Mouse (Mus musculus) left cerebral cortex, postnatal 4 days (tissue): Measurements from ENCODE around the gene Chchd4. TPM values are rescaled to one million over a fixed set of nuclear protein-coding genes. Genes with fewer than 3 reads are reported as not detected.

Source experiments
- DNase-seq: peaks from one replicate; pipeline ENCODE4 v3.0.0-alpha.2; 2022
- intact Hi-C: fragments of 180-260 bp; cut with DNase I; formaldehyde crosslinking; loops from one replicate; pipeline ENCODE4 v1.15.1; 2025
- total RNA-seq, 2 experiments: library from RNA; stranded (reverse); gene quantifications; 2 replicates each; pipeline ENCODE4 v1.2.3; 2021

Gene Chchd4
- 10 to 100 TPM; 18.8 to 21.5 TPM for total RNA-seq

DNA sequence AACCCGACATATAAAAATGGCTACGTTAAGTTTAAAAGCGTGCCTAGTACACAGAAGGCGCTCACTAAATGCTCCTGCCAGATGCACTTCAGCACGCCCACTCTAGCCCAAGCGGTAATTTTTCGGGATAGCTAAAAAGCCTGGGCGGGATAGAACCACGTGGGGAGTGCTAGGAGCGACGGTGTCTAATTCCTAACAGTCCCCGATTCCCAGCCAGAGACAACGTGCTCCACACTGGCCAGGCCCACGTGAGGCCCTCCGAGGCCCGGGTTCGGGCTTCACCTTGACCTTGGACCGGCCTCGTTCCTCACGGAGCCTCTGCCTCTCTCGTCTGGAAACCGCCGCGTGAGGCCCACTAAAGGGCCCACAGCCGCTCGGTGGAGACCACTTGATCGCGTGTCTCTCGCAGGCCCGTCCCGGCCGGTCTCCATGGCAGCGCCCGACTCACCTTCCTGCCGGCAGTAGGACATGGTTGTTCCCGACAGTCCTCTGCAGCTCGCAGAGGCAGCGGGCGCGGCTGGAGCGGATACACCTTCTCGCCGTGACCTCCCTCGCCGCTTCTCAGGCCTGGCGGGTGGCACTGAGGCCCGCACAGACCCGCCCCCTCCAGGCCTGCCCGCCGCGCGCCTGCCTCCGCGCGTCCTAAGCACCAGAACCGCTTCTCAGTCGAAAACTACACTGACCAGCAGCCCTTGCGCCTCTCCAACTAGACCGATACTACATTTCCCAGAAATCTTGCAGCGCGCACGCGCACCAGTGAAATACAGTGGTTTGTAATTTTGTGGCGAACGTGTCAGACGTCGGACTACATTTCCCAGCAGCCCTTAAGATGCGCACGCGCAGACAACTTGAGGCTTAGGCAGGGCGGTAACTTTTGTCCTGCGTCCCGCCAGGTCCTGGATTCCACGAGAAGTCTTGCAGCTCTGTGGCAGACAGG is at the start of gene Chchd4, which contains the start of gene Tmem43:
TSS of gene Chchd4 (minus strand) at position 679 of the 937 bp plus-strand sequence.
TSS of gene Tmem43 (plus strand) at position 836 of the 937 bp plus-strand sequence.
- DNase-seq = peak; percentile 99
- intact Hi-C loops = no loop called here

DNA sequence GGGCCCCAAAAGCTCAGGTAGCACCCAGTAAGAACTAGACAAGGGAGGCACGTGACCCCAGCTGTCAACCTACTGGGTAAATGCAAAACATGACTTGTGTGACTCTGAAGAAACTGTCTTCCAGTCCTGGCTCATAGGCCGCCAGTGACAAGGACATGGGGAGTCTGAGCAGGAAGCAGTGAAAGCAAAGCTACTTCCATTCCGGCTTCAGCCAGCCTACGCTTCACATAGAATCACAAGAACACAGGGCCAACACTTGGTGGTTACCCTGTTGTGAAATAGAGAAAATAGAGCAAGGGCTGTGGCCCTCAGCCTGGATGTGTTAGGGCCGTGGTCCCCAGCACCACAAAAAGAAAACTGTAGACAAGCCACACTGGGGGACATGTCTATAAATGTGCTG is 49.5 kb upstream of the Chchd4 start:
- intact Hi-C loops = loop anchor here (10.0 kb wide), 1 partner anchor 372 kb away; no protein-coding TSS in a partner anchor

DNA sequence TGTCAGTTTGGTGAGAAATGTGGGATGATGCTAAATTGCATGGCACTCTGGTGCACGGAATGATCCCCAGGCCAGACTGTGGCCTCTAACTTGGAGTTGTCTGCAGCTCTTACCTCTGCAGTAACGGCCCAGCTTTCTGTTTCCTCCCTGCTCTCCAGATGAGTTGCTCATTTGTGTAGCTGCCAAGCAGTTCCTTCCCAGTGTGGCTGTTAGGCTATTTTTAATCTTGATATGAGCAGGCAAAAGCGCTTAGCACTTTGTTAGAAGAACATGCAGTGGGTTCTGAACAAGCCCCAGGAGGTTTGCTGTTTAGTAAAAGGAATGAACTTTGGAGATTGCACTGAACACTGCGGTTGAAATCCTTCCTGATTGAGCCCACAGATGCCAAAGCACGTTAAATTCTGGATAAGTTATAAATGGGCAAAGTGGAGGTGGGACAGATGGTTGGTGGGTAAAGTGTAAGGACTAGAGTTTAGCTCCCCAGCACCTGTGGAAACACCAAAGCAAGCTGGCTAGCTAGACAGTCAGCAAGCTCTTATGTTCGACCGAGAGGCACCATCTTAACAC is 45.2 kb upstream of the Chchd4 start:
- intact Hi-C loops = no loop called here
- DNase-seq = no peak

More for the DNA sequence above, 49.5 kb upstream of the Chchd4 start:
- DNase-seq = no peak

DNA sequence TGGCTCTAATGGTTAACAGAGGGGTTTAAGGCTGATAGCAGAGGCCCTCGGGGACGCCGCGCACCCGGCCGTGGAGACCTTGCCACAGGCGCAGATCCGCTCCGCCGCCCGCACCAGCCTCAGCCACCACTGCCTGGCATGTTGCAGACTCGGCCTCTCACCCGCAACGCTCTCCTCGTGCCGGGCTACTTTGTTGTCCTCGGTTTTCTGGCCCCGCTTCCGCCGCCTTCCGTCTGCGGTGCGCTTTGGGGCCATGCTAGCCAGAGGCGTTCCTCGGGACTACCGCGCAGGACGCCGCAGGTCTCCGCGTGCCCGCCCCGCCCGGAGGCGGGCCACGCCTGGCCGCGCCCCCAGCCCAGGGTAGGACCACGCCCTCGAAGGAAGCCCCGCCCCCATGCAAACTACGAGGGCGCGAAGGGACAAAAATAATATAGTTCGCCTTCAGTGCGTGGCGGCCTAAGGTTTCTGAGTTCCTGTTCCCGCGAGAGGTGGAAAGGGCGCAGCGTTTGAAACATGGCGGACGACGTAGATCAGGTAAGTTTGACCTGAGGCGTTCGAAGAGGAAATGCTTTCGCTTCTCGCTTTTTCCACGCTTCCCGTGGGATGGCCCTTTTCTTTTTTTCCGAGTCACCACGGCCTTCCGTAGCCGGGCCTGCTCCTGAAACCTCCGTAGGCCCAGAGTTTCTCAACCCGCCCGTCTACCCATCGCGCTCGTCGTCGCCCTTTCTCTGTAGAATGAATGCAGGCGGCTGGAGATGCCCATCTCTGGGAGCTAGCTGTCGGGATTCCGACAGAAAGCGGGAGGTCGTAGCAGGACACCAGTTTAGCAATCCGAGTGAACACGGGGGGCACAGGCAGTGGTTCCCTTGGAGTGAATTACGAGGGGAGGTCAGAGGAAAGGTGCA is 42.5 kb upstream of the Chchd4 start, which contains the start of the genes Xpc and Lsm3:
TSS of gene Xpc (minus strand) at position 344 of the 905 bp plus-strand sequence.
TSS of gene Lsm3 (plus strand) at position 384 of the 905 bp plus-strand sequence.
- intact Hi-C loops = no loop called here
- peak; percentile 97 for DNase-seq

DNA sequence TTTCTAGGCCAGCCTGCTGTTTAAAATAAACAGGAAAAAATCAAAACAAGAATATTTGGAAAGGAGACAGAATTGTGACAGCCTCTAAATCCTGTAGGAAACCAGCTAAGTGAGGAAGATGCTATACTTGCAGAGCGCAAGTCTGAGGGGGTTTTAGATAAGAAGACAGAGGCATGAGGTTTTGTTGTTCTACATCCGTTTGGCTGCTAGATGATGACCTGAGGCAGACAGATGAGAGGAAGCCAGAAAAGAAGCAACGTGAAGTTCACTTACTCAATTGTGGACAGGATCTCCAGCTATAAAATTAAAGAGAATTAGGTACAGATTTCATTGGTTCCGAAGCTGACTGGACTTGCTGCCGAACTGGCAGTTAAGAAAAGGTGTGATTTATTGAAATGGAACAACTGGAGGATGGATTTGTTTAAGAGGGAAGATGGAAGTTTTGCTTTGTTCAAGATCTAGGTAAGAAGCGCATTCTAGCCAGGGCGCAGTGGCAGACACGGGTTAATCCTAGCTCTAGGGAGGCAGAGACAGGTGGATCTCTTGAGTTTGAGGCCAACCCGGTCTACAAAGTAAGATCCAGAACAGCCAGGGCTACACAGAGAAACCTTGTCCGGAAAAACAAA is 41.5 kb upstream of the Chchd4 start:
- intact Hi-C loops = no loop called here

DNA sequence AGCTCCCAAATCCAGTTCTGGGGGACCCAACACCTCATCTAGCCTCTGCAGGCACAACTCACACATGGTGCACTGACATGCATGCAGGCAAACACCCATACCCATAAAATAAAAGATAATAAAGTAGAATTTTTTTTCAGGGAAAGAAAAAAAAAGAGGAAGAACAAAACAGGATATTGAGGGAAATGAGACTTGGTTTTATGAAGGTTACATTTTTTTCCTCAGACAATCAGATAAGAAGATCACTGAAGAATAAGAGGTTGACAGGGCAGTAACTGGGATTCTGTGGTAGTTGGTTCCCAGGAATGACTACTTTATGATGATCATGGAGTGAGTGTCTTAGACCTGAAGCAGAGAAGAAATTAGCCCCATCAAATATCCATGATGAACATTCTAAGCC is 40.8 kb upstream of the Chchd4 start:
- intact Hi-C loops = no loop called here

More for the DNA sequence above, 41.5 kb upstream of the Chchd4 start:
- DNase-seq = no peak

DNA sequence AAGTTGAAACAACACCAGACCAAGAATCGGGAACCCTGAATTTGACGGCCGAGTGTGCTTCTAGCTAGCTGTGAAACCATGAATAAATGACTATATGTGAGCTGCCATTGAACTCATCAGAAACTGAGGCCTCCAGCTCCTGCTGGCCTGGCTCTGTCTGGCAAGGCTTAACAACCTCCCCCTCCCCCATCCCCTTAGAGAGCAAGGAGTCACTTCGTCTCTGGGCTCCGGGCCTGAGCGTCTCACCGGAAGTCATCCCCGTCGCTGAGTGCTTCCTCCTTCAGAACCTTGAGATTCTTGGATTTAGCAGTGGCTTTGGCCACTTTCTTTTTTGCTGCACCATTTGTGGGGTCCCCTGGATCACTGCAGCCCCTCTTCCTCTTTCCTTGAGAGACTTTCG is 36.9 kb upstream of the Chchd4 start:
- intact Hi-C loops = no loop called here
- DNase-seq = no peak

More for the DNA sequence above, 40.8 kb upstream of the Chchd4 start:
- DNase-seq = no peak

DNA sequence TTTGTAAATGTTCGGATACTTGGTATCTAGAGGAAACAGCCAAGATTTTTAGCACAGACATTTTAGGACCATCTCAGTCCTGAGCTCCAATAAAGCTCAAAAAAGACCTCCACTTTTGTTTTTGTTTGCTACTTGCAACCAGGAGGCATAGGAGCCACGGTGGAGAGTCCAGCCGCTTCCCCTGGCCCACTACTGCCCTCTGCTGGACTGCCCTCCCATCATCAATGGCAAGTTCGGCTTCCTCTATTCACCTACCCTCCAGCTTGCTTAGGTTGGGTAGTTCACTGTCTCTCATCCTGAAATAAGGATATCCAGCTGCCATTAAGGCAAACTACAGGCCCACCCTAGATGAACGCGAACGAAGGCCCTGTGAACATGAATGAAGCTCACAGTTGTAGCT is 36.0 kb upstream of the Chchd4 start:
- intact Hi-C loops = no loop called here
- peak; percentile 78 for DNase-seq

DNA sequence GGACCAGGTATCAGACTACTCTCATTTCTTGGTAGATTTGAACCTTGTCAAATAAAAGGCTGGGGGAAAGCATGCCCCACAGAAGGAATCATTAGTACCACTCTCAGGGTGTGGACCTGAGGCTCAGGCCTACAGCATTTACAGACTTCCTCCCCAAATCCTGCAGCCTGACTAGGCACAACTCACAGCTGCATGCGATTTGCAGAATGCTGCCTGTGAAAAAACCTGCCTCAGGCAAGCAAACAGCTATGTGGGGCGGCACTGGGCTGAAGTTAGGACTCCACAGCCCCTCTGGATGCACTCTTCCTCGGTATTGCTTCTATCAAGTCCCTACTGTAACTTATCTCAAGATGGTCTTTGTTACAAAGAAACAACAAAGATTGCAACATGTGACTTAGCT is 34.7 kb upstream of the Chchd4 start:
- DNase-seq = no peak
- intact Hi-C loops = no loop called here

DNA sequence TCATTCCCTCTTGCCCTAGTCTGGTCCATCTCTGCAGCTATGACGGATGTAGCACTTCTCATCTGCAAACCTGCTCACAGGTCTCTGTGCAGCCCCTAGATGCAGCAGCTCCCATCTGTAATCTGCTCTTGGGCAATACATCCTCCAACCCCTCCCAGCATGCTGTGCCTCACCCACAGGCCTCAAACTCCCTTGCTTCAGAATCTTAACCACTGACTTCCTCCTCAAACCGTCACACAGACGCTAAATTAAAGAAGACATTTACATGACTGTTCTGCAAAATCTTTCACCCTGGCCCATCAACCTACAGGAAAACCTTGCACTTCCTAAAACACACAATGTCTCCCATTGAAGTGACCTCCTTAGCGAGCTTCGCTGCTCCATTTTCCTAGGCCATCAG is 32.7 kb upstream of the Chchd4 start:
- DNase-seq = no peak
- intact Hi-C loops = no loop called here

DNA sequence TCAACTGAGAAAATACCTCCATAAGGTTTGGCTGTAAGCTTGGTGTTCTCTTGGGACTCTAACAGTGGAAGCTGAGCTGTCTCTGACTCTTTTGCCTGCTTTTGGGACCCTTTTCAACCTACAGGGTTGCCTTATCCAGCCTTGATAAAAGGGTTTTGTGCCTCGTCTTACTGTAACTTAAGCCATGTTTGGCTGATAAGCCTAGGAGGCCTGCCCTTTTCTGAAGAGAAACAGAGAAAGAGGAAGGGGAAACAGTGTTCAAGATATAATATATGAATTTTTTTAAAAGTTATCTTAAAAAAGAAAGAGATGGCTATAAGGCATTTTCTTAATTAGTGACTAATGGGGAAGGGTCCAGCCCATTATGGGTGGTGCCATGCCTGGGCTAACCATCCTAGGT is 30.0 kb upstream of the Chchd4 start:
- no peak for DNase-seq
- intact Hi-C loops = no loop called here

DNA sequence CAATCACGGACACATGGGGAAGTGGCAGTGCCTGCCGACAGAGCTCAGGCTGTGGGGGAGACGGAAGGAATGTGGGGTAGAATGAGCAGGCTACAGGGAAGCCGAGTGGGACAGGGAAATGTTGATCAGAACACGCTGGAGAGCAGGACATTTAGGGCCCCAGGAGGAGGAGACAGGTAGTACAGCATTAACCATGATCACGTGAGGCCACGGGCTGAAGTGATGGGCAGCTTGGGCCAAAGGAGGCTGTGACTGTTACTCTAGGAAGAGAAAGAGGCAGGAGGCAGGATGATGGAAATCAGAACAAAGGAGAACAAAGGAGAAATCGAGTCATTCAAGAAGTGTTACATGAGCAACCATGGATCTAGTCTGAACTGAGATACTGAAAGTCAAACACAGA is 21.2 kb upstream of the Chchd4 start:
- DNase-seq = no peak
- intact Hi-C loops = no loop called here

DNA sequence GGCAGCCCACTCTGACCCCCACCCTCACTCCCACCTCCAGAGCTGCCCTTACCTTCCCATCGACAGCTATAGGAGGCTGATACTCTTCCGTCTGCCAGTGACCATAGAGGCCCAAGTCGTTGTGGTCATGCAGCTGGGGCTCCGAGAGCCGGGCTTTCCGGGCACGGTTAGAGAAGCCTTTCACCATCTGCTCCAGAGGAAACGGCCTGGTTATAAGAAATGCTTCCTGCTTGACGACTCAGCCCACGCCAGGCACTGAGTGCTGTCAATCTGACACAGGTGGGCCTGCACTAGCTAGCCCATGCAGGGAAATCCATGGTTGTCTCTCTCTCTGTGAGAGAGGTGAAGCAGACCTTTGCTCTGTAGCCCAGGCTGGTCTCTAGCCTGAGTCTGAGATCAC is 19.7 kb upstream of the Chchd4 start:
- no peak for DNase-seq
- intact Hi-C loops = no loop called here

DNA sequence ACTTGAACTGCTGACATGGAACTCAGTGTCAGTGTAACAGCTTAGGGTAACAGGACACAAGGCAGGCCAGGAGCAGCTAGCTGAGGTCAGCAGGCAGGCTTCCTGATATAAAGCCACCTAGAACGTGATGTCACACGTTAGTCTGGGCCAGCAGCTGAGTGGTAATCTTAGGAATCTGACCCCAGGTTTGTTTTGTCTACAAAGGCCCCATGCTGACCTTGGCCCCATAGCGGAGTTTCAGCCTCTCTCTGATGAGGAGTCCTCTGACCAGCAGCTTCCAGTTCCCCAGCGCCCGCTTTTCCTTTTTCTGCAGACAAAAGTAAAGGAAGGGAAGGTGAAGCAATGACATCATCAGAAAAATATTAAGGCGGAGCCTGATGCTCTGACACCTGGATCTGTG is 17.7 kb upstream of the Chchd4 start:
- intact Hi-C loops = no loop called here
- no peak for DNase-seq

DNA sequence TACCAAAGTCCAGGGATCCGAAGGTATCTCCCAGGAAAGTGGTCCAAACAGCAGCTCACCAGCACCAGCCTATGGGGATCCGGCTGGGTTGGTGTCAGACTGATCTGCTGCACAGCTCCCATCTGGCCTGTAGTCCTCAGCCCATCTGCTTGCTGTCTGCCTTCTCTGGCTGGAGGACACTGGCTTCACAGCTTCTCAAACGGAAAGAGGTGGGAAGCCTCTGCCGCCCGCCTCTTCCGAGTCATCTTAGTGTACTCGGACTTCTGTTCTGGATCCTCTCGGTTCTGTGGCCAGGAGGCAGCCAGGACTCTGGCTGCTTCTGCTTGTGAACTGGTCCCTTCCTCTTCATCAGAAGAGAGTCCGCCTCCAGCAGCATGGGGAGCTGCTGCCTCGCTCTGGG is 16.5 kb upstream of the Chchd4 start:
- DNase-seq = peak; percentile 16
- intact Hi-C loops = no loop called here

DNA sequence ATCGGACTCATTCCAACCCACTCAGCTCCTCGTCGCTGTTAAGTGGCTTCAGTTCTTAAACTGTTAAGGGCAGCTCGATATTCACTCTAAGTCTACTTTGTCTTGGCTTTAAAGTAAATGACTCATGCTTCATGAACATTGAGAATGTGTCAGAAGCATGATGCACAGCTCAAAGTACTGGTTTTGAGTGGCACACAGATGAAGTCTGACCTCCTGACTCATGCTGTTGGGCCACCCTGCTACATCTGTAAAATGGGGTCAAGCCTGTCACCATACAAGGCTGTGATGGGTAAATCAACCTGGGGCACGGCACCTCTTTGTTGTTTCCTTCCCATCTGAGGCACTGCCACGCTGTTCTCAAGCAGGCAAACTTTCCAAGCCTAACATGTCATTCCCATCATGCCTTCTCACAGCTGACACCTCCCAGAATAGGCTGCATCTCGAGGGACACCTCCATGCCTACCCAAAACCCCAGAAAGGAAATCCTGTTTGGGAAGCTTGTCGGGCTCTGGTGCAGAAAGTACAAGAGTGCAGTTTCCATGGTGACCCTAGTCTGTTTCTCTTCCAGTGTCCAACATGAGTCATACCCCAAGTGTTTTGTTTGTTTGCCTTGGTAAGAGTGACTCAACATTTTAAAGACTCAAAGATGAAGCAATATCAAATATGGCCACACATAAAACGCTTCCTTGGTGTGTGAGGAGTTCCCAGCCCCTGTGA is 15.3 kb upstream of the Chchd4 start:
- intact Hi-C loops = no loop called here
- no peak for DNase-seq

DNA sequence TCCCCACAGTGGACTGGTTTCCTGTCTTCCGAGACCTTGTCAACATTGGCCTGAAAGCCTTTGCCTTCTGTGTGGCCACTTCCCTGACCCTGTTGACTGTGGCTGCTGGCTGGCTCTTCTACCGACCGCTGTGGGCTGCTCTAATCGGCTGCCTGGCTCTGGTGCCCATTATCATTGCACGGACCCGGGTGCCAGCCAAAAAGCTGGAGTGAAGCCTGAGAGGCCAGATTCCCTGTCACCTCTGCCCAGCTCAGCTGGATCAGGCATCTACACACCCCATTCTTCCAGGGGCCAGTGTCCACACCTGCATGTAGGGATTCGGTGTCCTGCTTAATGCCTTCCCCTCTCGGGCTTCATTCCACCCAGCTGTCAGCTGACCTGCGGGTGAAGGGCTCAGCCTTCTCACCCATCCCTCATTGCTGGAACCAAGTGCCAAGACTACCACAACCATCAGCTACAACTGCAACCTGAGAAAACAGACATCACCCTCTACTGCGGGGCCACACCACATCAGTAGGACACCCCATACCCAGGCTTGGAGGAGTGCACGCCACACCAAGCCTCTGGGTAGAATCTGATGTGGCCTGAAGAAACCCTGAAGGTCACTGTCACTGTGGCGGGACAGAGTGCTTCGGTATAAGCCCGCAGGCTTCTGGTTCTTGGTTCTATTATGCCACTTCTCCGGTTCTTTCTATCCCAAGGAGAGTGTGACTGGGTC is 13.5 kb upstream of the Chchd4 start:
- DNase-seq = no peak
- intact Hi-C loops = no loop called here

DNA sequence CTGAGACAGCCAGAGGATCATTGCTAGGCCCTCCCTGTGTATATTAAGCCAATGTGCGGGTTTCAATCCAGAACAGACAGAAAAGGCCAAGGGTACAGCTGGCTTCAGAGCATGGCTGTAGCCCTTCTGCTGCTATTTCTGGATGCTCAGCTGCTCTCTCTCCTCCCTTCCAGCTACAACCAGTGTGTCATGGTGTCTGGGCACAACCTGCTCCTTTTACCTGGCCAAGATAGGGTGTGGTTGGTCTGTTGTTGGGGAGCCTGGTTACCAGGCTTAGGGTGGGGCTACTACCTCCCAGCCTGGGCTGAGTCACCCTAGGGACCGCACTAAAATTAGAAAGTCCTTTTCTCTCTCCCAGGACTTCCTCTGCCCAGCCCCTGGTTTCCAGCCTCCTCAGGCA is 10.0 kb upstream of the Chchd4 start:
- no peak for DNase-seq
- intact Hi-C loops = no loop called here

DNA sequence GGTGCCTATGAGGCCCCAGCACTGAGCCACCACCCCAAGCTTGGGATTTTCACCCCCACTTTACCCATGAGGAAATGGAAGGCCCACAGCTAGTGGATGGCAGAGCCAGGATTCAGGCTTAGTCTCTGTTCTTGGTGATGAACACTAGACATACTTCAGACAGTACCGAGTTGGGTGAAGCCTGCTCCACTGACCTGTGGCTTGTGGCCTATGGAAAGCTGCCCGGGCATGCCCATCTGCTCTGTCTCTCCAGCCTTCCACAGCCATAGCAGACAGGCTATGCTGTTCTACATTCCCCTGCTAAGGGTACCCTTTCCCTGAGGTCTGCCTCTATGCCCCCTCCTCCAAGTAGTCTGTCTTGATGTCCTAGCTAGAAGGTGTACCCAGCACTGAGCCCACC is 3.2 kb upstream of the Chchd4 start:
- DNase-seq = no peak
- intact Hi-C loops = no loop called here
